Mouse (Mus musculus) right cerebral cortex, adult 18-20 months (tissue): ENCODE measurements around the gene Gm28038.
A peak's percentile ranks its signal among the peaks of the same experiment; 100 is the strongest.

Experiments
- DNase-seq: peaks from one replicate; pipeline ENCODE4 v3.0.0; 2022; ENCODE audit warnings: mixed read lengths

The Gm28038 gene

DNA sequence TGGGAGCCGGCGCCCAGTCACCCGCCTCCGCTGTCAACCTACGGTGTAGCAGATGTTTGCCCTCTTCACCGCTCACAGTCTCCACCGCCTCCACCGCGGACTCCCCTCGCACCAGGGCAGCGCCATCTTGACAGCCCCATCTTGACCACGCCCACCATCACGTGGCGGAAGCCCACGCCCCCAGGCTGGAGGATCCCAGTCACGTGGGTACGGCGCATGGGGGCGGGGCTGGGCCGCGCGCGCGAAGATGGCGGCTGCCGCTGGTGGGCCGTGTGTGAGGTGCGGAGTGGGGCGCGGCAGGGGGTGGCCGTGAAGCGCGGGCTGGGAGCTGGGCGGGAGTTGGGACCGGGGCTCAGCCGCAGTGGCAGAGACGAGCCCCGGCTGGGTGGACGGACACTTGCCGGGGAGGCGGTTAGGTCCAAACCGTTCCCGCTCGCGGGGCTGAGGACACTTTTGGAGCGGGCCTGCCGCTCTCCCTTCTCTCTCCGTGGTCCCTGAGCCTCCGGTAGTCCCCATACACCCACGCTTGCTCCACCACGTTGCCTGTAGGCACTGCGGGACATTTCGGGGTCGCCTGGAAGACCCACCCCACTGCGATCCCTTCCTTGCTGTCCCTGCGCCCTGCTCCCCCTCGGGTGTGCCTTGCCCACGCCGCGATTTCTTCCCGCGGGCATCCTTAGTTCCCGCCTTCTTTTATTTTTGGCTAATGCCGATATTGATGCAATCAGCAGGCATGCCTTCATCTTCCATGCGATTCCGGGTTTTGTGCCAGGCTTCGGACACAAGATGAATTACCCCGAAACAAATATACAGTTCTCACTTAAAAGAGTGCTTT lies 5.6 kb downstream of the Gm28038 start, which contains the start of the genes Dolk and Nup188:
Gene Dolk (minus strand): TSS at position 143 of the 835 bp plus-strand sequence.
Gene Nup188 (plus strand): TSS at position 206 of the 835 bp plus-strand sequence.
- DNase-seq, result peak; percentile 95

DNA sequence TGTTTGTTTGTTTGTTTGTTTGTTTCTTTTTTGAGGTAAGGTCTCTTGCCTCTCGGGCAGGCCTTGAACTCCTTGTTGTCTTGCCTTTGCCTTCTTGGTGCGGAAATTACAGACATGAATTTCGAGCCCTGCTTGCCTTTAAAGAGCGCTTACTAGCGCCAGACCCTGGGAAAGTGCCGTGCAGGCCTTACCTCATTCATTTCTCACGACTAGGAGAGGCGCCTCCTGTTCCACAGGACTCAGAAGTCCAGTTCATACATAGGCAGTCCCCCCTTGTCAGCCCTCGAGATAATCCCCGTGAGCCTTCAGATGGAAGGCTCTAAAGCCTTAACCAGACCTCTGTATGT lies 6.2 kb downstream of the Gm28038 start:
- DNase-seq, result no peak

DNA sequence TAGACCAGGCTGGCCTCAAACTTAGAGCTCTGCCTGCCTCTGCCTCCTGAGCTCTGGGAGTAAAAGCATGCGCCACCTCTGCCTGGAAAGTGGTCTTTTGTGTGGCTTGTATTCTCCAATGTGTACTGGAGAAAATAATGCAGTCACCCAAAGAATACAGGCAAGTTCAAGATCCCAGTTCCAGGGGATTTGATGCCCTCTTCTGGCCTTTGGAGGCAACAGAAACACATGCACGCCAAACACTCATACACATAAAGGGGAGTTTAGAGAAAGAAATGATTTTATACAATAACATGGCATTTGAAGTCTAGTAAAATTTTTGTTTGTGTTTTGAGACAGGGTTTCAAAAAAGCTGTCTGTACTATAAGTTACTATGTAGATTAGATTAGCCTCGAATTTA lies 18.7 kb downstream of the Gm28038 start:
- DNase-seq, result no peak

DNA sequence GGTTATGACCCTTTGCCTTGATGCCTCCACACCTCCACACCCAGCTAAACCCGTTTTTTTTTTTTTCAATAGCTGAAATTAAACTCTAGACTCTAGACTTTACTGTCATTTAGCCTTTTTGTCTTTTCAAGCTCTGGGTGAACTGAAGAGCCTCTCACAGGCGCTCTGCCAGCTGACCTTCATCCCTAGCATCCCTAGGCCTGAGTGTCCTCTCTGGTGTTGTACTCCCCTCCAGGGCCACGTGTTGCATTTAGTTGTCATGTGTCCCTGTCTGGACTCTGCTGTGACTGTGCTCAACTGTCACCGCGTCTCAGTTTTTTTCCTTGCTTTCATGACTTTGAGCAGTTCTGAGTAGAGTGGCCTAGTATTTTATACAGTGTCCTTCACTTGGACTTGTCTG lies 19.1 kb downstream of the Gm28038 start:
- DNase-seq, result no peak

DNA sequence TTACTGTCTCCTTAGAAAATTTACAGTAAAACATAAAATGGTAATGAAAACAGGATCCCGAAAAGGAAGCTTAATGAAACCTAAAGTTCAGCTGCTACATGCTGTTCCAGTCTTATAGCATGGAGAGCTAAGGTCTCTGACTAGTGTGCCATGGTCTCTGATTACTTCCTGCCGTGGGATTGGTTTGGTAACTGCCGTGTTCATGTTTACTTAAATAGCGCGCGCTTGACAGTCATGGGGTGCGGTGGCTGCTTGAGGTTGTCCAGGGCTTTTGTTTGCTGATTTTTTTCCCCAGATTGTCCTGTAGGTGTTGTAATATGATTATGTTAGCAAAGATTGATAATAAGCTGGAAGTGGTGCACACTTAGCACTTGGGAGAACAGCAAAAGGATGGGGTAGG lies 25.2 kb downstream of the Gm28038 start:
- DNase-seq, result no peak

DNA sequence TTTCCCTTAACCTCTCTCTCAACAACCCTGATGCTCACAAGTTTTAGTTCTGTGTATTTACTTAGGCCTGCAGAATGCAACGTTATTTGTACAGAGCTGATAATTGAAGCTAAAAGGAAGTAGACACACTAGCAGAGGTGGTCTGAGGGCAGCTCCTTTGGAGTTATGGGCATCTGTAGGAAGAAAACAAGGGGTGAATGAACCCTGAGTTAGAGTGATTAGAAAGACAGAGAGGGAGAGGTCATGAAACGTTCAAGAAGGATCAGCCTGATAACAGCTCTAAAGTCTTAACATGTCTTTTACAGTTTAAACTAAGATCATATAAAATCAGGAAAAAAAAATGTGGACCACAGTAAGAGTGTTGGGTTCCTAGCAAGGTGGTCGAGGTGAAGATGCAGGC lies 28.5 kb downstream of the Gm28038 start:
- DNase-seq, result no peak

DNA sequence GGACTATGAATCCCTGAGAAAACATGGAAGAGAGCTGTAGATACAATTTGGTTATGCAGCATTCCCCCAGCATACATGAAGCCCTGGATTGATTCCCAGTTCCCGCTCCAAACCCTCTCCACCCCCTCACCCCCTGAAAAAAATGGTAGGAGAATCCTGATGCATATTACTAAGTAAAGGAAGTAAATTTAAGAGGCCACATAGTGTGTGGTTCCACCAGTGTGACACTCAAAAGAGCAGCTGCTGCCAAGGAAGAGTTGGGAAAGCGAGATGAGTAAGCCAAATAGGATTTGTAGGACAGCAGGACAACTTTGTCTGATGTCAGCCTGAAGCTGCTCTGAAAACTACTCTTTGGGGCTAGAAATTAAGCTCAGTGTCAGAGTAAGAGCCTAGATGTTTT lies 30.6 kb downstream of the Gm28038 start:
- peak; percentile 23 for DNase-seq

DNA sequence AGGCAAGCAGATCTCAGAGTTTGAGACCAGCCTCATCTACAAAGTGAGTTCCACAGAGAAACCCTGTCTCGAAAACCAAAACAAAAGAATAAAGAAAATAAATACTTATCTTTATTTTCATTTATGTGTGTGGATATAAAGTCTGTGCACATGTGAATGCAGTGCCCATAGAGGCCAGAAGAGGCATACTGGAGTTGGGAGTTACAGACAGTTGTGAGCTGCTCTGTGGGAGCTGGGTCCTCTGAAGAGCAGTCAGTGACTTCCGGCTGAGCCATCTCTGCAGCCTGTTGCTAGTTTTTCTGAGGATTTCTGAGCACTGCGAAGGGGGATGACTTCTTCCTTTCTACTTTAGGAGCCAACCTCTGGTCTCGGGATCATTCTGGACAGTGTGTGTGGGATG lies 35.3 kb downstream of the Gm28038 start:
- no peak for DNase-seq

DNA sequence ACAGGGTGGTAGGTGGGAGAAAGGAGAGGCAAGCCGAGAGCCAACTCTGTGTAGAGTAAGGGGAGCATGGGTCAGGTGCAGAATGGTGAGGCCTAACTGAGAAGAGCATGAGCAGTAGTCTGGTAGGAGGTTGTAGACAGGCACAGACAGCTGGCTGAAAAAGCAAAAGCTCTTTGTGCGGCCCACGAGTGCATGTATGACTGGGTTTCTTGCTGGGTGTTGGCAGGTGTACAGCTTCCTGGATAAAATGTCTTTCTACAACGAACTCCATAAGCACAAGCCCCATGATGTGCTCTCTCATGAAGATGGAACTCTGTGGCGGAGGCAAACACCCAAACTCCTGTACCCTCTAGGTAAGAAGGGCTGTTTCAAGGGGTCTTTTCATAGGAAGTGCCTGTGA lies 36.1 kb downstream of the Gm28038 start:
- DNase-seq, result peak; percentile 30

DNA sequence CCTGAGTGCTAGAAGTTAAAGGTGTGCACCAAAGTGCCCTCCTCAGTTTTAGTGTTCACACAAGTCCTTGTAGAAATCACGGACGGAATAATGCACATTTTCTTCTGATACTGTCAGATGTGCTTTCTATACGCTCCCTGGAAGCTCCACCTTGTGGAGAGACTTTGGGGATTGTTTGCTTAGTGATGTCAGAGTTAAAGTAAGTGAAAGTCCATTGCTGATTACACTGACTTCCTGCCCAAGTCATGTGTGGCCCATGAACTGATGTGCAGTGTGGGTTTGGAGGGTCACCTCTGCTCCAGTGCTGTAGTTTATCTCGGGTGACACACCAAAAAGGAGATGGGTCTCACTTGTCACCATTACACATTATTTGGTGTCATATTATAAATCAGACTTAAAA lies 38.4 kb downstream of the Gm28038 start:
- DNase-seq, result no peak

DNA sequence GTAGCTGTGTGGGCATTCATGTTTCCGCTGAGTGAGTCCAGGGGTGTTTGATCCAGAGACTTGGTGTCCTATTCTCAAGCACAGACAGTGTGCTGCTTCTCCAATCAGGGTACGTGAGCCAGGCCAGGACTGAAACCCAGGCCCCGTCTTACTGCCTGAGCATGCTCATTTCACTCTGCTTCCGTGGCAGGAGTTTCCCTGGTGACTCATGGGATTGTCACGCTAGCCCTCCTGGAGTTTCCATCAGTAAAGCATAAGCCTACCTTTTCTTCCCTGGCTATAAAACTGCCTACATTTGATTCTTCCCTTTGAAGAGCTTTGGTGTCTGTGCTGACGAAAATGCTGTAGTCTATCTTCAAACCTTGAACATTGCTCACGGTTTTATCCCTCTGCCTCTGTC lies 42.3 kb downstream of the Gm28038 start:
- no peak for DNase-seq

DNA sequence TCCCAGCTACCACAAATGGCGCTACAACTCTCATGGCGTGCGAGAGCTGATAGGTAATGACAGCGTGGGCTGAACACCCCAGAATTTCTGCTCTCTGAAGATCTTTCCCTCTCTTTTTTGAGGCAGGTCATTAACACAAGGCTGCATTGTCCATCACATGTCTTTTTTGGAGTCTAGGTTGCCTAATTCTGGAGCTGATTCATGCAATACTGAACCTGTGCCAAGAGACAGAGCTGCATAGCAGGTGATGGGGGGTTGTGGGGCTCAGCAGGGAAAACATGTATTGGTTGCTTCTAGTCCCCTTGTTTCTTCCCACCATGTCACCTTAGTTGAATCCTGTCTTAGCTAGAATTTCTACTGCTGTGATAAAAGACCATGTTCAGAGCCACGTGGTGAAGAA lies 44.5 kb downstream of the Gm28038 start:
- DNase-seq, result no peak

DNA sequence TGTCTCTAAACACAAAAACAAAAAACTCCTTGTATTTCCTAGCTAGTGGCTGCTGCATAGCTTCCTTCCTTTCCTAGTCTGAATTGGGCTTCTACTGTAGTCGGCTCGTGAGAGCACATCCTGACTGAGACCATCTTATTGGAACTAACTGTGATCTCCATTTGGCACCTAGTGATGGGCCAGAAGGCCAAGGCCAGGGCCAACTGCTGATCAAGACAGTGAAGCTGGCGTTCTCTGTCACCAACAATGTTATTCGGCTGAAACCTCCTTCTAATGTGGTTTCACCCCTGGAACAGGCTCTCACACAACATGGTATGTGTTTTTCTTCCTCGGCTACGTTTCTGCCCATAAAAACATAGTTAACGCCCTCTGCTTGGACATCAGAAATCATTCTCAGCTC lies 46.4 kb downstream of the Gm28038 start:
- no peak for DNase-seq

DNA sequence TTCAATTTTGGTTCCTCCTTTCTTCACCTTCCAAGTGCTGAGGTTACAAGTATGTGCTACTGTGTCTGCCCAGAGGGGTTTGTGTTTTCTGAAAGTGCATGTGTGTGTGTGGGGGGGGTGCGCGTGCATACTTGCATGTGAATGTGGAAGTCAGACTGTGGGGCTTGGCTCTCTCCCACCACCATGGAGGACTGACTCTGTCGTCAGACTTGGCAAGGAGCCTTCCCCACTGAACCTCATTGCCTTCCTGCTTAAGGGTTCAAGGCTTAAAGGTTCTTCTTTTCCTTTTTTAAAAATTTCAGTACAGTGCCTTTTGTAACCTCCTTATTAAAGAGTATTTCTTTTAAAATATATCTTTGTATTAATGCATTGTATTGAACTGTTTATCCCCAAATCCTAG lies 47.9 kb downstream of the Gm28038 start:
- no peak for DNase-seq

DNA sequence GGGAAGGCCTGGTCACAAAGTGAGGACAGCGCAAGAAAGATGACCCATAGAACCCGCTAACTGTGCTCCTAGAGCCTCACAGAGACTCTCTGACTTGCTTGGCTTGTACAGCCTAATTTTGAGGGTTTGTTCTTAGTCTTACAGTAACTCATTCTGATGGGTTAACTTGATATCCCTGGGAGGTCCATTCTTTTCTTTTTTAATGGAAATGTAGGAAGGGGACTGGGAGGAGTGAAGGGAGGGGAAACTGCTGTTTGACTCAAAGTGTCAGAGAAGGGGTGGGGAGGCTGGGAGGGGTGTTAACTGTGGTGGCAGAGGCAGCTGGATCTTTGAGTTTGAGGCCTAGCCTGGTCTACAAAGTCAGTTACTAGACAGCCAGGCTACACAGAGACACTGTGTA lies 54.5 kb downstream of the Gm28038 start:
- DNase-seq, result no peak

DNA sequence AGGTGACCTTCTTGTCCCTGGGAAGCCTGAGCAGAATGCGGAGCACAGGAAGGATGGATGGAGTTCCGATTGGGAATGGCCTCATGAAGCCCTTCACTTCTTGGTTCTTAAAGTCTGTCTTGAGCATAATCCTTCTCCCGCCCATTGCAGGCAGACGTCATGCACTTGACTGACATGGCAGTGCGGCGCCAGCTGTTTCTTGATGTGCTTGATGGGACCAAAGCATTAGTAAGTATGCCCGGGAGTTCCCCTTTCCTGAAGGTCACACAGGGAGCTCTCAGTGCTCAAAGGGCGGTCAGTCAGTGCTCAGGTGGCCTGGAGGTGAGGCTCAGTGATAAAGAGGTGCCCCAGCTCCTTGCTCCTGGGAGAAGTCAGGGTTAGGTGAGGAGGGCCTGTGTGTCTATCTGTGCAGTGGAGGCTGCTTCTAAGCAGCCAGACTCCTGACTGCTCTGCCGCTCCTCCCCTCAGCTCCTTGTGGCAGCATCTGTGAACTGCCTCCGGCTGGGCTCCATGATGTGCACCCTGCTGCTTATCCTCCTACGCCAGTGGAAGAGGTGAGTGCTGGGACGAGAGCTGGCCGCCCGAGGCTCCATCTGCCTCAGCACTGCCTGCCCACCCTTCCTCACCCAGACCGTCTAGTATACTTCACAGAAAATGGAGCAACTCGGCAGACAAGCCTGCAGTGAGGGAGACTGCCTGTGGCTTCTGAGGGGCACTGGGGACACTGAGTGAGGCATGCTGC lies 55.5 kb downstream of the Gm28038 start:
- DNase-seq, result peak; percentile 55

DNA sequence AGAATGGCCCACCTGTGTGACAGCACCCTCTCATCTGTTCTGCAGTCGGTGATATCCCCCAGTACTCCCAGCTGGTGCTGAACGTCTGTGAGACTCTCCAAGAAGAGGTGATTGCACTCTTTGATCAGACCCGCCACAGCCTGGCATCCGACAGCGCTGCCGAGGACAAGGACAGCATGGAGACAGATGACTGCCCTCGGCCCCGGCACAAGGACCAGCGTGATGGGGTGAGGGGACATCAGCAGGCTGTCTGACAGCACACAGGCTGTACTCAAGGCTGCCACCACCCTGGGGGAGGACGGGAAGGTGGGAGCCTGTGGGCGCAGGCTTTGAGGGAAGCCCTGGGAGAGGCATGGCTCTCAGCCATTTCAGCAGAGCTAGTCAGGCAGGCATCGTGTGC lies 56.3 kb downstream of the Gm28038 start:
- no peak for DNase-seq

DNA sequence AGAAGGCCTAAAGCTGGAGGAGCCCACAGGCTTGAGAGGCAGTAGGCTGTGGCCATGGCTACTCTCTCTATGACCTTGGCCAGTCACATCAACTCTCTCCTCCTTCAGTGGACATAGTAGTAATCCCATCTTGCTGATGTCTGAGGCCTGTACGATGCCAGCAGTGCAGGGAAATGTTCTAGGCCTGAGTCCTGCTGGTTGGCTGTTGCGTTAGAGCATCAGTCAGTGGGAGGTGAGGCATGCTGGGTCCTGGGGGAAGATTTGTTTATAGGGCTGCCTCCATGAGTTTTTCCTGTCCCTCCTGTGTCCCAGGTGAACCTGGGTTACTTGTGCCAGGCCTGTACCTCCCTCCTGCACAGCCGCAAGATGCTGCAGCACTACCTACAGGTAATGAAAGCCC lies 61.2 kb downstream of the Gm28038 start:
- no peak for DNase-seq

DNA sequence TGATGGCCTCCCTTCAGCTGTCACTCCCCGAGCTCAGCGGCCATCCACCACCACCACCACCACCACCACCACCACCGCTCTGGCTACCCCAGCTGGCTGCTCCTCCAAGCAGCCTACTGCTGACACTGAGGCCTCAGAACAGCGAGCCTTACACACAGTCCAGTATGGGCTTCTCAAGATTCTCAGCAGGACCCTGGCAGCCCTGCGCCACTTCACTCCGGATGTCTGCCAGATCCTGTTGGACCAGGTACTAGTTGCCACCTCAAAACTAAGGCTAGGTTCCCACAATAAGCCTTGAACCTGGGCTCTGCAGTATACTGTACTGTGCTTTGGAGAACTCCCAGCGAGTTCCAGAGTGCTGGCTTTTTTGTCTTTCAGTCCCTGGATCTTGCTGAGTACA lies 61.7 kb downstream of the Gm28038 start:
- DNase-seq, result no peak

DNA sequence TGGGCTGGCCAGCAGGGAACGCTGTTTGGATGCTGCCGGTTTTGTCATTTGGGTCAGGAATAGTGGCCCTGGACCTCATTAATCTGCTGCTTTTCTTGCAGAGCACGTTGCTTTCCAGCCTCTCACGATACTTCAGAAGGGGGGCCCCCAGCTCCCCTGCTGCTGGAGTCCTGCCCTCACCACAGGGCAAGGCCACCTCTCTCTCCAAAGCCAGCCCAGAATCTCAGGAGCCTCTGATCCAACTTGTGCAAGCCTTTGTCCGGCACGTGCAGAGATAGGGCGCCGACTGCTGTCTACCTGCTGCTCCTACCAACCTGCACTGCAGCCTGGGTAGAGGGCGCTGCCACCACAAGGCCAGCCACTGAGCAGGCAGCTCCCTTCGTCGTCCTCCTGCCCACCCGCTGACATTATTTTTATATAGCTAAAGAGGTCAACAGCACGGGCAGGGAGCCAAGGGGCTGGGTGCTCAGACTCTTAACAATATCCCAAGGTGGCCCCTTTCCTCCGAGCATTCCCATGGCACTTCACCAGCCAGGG lies 62.8 kb downstream of the Gm28038 start:
- DNase-seq, result no peak

DNA sequence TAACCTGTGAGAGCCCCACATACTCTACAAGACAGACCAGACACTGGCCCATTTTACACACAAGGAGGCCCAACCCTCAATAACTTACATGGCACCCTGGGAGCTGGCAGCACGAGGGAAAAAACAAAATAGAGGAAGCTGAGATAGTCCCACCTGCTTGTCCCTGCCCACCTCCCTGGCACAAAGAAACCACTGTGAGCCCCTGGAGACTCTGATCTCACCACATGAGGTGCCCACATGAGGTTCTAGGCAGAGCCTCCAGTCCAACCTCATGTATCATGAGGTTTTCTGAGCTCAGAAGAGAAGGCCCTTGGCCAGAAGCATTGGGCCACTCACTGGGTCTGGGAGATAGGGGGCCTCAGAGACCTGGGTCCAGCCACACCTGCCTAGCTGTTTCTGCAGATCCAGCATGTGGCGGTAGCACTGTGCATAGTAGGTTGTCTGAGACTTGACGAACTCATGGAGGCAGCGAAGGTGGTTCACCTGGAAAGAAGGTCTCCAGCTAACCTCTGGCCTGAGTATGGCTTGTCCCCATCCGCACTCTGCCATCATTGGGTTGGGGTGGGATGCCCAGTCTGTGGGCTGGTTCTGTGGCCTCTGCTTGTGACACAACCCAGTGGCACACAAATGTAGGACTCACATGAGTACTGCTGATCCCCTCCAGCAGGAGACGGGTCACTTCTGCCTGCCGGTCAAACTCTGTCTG lies 65.3 kb downstream of the Gm28038 start:
- DNase-seq, result no peak

DNA sequence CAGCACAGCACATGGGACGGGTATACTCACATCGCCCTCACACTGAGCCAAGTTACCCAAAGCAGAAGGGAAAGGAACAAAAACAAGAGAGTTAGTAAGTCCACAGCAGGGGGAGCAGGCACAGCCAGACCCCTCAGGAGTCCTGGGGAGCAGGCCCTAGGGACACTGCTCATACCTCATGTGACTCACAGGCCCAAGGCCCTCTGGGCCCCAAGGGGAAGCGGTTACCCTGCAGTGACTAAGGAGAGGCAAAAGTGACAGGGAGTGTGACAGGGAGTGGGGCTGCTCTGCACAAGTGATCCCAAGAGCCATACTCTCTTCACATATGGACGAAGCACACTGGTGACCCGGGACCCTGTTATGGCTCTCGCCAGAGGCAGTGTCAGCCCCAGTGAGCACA lies 68.4 kb downstream of the Gm28038 start:
- DNase-seq, result no peak
